Mouse (Mus musculus) c-Kit-positive CD71-negative TER-119-negative erythroid progenitor cells, embryonic 14.5 days (primary cell): ENCODE data around the gene Cfap61.
A peak's percentile ranks its signal among the peaks of the same experiment; 100 is the strongest.
"Not testable (repeated sequence)": the region's sequence is repeated elsewhere in the genome, so short reads cannot be mapped to it uniquely, and the experiment has no call there.

ENCODE experiments used
- DNase-seq: peaks from one replicate; pipeline ENCODE4 v3.0.0-alpha.2; 2013; ENCODE audit warnings: low read depth

Cfap61 gene

DNA sequence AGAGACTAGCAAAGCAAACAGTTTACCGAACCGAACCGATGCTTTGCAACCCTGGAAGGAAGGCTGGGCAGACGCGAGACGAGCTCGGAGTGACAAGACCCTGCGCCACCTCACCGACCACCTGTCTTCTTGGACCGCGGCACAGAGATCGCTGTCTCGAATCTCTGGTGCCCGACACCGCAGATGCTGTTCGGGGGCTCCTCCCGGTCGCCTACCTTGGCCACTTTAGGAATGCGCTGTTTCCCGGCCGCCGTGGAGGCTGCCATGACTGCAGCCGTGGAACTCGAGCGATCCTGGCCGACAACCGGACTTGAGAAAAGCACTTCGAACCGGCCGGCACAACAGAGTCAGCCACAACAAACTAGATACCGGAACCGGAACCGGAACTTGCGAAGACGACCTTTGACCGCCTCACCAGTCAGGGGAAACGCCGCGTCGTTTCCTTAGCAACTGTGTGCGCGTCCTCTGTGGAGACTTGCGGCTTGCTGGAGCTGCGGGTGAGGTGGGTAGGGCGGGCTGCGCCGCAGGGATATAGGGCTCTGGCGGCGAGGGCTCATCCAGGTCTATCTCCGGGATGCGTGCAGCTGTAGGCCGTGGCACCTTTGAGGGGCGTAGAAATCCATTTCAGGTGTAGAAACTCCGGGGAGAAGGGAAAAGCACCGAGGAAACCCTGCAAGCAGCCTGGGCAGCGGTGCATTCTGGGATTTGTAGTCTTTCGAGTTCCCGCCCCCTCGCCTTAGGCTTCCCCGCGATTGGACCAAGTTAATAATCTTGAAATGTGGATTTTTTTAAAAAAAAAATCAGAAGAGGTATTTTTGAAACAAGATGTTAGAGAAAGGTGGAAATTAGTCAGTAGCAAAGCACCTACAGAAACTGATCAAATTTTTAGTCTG lies at the start of gene Cfap61, which contains the start of gene Crnkl1:
Gene Cfap61 (plus strand): TSS at position 446 of the 893 bp plus-strand sequence.
Gene Crnkl1 (minus strand): TSS at position 676 of the 893 bp plus-strand sequence.
- DNase-seq: peak; percentile 91

DNA sequence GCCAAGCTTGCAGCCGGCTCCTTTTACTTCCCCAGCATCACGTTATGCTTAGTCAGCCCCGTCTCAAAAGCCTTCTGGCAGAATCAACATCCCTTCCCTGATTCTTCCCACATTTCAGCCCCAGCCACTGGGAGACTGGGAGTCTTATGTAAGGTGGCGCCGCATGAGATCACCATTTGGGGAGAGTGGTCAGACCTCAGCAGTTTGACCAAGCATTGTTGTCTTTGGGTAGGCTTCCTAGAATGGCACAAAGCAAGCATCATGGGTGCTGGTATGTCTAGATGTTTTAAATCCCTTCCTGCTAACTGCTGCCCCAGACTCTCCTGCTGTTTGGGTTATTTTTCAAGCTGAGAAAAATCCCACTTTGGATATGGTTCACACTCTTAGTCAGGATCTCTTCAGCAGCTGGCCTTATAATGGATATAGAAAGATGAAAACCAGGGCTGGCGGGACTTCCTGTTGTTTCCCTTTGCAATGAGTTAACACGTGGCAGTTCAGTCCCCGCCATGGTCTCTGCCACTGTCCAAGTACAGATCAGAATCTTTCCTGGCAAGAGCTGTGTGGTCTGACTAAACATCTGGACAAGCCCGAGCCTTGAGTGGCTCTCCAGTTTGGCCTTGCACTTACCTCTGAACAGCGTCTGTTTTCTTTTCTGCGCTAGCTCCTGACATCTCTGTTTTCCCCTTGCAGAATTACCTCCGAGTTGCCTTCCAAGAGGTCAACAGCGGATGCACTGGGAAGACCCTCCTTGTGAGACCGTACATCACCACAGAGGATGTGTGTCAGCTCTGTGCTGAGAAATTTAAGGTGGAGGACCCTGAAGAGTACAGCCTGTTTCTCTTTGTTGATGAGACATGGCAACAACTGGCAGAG lies 49.4 kb upstream of the Cfap61 start:
- DNase-seq: no peak

DNA sequence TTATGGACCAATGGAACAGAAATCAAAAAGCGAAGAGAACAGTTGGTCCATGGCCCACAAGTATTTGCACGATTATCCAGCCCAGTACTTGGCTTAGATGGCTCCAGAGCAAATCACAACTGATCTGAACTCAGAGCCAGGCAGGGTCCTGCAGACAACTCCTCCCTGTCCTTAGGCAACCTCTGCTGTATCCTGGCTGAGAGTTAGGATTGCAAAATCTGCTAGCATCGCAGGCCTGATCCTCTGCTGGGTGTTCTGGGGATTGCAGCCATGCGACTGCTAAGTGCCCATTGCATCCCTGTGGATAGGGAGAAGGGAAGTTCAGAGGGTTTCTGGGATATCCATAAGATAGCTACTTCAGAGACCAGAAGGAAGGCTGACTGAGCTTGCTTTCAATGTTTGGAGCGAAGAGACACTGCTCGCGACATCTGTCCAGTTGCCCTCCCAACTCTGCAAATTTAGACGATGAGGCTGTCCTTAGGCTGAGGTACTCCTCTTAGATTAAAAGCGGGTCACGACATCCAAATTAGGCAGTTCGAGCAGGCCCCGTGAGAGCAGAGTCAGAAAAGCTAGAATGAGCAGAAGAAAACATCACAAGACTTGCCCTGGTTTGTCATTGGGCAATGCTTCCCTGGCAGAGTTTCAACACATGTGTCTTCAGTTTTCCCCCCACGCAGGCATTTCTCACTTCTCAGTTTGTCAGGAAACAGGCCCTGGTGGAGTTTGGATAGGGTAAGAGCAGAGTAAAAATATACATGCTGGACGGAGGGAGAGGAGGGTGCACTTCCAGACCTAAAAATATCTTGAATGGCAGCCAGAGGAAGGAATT lies 46.4 kb upstream of the Cfap61 start:
- no peak for DNase-seq

DNA sequence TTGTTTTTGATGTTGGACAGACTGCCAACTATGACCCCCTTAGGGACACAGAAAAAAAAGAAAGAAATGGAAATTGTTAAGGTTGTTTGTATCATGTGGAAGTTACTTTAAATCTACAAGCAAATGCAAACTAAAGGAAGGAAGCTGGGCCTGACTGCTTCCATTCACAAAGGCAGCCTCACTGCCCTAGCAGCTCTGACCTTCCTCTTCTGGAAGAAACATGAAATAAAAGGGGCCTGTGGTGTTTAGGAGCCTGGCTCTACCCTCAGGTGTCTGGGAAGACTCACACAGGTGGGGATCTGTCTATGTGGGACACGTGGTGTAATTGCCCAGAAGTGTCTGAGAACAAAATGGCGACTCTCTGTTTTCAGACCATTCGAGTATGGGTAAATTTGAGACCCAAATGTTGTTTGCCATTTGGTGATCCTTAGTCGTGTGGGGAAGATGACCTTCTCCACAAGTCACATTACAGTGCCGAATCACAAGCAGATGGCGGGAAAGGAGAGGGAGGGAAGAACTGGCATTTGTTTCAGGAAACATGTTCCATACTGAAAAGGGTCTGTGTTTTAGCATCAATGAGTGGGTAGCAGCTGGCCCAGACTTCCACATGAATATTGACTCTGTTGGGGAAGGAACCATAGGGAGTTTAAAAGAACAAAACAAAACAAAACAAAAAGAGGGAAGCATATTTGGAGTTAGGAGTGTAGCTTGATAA lies 45.7 kb upstream of the Cfap61 start:
- DNase-seq: no peak

DNA sequence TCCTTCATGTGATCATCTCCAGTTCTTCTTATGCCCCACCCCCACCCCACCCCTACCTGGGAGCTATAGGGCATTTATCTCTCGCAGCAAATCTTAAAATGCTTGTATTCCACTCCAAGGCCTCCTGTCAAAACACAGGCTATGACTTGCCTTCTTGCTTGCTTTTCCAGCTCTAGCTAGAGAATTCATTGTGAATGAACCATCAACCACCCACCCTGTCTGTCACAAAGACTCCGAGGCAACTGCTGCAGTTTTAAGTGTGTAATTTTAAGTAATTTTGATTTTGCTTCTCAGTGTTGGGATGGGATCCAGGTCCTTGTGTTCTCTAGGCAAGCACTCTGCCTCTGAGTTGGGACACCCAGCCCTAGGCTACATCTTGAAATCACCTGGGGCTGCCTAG lies 44.0 kb upstream of the Cfap61 start:
- DNase-seq: no peak

DNA sequence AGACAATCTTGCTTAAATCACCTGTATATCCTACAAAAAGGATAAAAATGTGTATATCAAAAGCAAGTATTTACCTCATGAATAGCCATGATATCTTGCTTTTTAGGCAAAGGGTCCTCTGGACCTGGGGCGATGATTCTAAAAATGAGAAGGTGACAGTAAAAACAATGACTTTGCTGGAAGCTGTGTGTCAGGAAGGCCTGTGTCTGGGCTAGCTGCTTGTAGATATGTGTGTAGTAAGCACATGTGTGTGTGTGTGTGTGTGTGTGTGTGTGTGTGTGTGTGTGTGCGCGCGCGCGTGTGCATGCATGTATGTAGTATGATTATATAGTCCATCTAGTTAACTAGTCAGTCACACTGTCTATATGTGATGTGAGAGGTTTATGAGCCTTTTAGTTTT lies 40.8 kb upstream of the Cfap61 start:
- no peak for DNase-seq

DNA sequence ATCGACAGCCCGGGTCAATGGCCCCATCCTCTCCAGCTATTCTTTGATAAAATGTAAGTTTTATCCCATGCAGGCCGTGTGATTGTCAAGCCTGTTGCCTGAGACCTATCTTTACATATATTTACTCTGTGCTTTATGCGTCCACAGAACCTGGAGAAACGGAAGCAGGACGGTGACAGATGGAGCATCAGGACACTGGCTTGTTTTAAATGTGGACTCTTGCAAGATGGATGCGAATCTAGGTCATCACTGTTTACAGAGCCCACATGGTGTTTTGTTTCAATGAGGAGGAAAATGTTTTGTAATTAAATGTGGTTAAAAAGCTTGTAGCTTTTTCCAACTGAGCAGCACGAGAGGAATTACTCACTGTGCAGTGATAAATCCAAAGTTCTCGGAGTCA lies 36.5 kb upstream of the Cfap61 start:
- no peak for DNase-seq

DNA sequence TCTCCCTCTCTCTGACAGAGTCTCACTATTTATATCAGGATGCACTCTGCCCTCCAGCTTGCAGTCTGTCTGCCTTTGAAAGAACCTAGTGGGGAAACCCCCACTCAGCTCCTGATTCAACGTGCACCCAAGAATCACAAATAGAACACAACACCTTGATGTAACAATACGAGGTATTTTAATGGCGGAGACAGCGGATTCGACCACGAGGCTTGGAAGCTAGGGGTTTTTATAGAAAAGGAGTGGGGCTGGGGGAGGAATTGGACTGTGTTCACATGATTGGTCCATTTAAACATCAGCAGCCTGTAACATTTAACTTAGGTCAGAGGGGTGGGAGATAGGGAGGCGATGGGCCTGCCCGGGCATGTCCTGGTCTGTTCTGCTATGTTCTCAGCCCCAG lies 34.3 kb upstream of the Cfap61 start:
- not testable (repeated sequence) for DNase-seq

DNA sequence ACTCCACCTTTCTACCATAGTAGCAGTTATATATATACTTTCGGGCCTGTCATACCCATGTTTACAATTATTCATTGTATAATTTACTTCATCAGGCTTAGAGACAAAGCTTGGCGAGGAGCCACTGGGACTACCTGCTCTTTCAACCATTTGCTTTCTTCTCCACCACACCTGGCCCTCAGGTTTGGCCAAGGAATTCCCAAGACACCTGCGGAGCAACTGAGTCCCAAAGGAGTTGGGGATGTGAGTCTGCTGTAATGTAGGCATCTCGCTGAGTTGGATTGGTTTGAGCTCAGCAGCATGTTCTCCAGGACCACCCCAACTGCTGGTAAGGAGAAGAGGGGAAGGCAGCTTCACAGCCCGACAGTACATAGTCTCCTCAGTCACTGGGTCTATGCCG lies 32.7 kb upstream of the Cfap61 start, which contains the start of gene Naa20:
Gene Naa20 (plus strand): TSS at position 239 of the 400 bp plus-strand sequence.
- DNase-seq: no peak

DNA sequence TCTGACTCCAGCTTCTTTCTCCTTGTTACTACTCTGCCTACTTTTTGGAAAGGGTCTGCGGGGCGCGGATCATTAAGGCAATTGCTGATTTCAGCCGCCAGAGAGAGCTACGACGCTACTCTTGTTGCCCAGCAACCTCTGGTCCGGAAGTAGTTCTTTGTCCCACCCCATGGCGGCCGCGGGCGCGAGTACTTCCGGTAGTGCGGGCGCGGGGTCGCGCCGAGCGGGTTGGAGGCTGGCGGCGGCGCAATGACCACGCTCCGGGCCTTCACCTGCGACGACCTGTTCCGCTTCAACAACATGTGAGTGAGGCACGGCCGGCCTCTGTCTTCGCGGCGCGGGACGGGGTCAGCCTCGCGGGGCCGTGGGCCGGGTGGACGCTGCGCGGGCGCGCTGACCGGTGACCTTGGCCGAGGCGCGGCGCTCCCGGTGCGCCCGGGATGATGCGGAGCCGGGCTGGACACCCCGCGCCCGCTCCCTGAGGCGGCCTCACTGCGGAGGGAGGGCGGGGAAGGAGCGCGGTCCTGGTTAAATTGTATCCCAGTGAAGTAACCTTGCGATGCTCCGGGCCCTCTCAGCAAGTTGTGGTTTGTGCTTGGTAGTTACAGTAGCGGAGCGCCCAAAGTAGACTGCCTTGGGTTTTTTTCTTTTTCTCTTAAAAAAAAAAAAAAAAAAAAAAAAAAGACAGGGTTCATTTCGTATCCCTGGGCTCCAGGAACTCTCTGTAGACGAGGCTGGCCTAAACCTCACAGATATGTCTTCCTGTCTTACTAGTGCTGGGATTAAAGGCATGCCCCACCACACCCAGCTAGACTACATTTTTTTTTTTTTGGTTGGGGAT lies 31.3 kb upstream of the Cfap61 start:
- peak; percentile 79 for DNase-seq

DNA sequence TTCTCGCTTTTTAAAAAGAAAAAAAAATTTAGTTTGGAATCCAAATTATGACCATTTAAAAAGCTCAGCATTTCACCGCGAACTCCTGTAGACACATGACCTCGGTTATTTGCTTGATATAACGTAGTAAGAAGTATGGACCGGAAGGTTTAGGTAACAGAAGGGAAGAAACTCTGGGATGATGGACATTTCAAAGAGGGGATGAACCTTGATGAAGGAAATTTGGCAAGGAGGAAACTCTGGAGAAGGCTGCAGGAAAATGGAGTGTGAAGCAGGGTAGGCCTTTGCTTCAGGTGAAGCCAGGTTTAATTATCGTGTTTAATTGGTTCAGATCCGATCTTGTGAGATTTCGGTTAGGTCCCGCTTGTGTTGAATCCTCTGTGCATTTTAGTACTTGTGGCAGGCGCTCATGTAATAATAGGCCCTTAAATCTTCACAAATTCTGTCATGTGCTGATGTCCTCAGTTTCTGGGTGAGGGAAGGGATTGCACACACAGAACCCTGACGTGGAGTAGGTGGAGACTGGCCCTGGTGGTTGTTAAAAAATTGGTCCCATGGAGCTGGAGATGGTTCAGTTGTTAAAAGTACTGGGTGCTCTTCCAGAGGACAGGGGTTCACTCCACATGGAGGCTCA lies 30.5 kb upstream of the Cfap61 start:
- no peak for DNase-seq

DNA sequence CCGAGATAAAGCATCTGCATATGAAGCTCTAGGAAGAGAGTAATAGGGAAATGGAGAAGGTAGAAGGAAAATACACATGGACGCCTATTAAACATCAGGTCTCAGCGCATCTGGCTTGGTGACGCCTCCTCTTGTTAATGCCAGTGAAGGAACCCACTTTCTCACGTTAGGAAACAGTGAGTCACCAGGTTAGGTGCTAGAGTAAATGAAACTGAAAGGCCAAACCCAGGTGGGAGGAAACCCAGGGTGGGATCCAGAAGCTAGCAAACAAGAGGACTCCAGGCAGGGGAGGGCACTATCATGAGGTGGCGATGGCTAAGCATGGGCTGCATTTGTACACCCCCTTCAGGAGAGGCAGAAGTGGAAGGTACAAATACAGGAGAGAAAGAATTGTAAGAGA lies 29.4 kb upstream of the Cfap61 start:
- no peak for DNase-seq

DNA sequence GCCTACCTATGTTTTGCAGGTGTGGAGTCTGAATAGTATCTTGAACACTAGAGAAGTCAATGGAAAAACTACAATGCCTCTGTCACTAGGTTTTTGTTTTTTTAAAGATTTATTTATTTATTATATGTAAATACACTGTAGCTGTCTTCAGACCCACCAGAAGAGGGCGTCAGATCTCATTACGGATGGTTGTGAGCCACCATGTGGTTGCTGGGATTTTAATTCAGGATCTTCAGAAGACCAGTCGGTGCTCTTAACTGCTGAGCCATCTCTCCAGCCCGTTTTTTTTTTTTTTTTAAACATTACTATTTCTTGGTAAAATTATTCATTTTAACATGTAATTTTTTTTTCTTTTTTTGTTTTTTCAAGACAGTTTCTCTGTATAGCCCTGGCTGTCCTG lies 28.7 kb upstream of the Cfap61 start:
- DNase-seq: not testable (repeated sequence)

DNA sequence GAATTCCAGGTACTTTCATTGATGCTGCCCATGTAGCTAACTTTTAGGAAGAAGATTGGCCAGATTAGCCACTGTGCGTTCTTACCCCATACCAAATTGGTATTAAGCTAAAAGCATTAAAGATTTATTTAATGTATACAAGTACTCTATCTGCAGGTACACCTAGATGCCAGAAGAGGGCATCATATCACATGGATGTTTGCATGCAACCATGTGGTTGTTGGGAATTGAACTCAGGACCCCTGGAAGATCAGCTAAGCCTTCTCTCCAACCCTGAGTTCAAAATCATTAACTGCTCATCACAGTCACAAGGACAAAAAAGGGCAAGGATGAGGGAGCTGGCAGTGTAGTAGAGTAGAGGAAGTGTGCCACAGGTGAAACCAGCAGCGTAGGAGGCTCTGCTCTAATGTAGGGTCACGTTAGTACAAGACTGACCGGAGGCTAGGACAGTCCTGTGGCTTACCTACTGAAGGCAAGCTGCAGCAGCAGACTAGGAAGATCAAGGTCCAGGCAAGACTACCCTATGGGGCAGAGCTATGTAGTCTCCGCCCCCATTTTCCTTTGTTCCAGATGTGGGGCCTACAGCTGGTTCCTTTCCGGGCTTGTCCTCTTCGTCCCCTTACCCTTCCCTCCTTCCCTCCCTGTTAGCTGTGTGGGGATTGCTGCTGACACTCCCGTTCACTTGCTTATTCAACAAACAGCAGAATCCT lies 13.5 kb upstream of the Cfap61 start:
- no peak for DNase-seq

DNA sequence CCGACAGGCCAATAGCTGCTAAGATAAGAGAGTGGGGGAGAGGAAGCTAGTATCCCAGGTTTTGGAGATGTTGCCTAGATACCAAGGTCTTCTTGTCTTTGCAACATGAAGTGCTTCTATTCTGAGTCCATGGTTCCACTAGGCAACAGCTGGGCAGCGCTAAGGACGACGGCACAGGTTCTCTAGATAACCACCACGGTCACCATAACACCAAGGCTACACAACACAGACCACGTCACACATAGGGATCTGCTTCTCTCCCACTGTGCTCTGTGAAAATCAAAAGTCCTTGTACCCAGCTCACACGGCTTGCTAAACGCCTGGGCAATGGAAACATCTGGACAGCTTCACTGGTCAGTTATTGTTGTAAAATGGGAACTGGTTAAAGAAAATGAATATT lies 2.4 kb downstream of the Cfap61 start:
- DNase-seq: no peak

DNA sequence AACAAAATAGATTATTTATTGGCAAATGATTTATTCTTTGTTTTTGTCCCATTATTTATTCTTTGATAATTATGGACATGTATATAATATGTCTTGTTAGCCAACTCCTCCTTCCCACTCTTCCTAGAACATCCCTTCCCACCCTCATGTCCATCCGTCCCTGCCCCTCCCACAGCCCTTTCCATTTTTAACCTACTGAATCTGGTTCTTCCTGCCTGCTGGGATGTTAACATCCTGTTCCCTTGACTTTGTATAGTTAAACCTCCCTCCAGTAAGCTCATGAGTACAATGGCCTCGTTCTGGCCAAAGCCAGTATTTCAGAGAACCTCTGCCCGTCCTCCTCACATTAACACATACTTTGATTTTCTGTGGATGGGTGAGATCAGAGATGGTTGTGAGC lies 6.8 kb downstream of the Cfap61 start:
- no peak for DNase-seq

DNA sequence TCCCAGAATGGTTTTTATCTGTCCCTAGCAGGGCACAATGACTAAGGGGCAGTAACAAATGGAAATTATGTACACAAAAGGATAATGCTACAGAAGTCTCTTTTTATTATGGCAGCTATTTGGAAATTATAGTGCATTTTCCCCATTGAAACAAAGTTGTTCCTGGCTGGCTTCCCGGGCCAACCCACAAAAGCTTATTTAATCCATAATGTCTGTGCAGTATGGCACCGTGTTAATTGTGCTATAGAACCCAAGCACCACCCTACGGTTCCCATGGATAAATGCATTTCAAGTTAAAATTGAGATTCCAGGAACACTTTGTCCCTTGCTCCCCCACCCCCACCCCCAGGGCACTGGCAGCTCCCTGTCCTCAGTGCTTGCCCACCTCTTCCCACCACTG lies 9.7 kb downstream of the Cfap61 start:
- no peak for DNase-seq

DNA sequence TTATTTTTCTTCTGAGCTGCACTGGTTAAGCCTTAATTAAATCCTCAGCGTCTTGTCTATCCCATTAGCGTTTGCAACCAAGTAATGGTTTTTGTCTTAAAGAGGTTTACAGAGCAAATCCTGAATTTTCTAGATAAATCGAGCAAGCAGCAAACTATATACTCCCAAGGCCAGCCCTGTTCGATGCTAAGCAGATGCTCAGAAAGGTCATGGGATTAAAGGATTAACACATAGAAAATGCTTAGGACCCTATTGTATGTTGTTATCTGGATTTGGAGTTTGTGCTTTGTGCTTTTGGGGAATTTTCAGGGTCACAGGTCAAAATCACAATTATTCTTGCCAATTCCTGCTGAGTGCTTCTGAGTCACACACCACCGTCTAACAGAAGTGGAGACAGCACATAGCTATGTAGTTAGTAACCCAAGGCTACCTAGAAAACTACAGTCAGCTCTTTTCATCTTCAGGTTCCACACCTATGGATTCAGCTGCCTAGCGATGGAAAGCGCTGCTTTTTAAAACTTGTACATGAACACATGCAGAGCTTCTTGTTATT lies 13.9 kb downstream of the Cfap61 start:
- DNase-seq: no peak
